Mouse (Mus musculus): Measurements from ENCODE around the gene Prkg1. TPM values are rescaled to one million over a fixed set of nuclear protein-coding genes. Genes with fewer than 3 reads are reported as not detected.

The Prkg1 gene
- total and polyA plus RNA-seq, 3 experiments, result not detected

- Histone ChIP-seq H3K9ac (ENCODE audit: control insufficient read depth, low read depth, low read length, poor library complexity, severe bottlenecking) (no peak overlapping the region), H3K27me3 (ENCODE audit: control insufficient read depth in 1 of 2, insufficient read depth in 2 of 2, low read length in 2 of 2) (no peaks in the 10 kb centered on the region), H3K4me1 (ENCODE audit: control insufficient read depth in 1 of 2, insufficient read depth in 2 of 2, low read length in 2 of 2) (no peaks in the 10 kb centered on the region), H3K79me2 (ENCODE audit: control insufficient read depth, insufficient read depth, low read length, poor library complexity) (no peaks in the 10 kb centered on the region), H3K9me3 (replicated peaks; ENCODE audit: insufficient read depth, low read length) (no peaks in the 10 kb centered on the region), H3K36me3 (ENCODE audit: control insufficient read depth in 1 of 2, insufficient read depth in 2 of 2, low read length in 2 of 2) (no peaks in the 10 kb centered on the region), H3K27ac (ENCODE audit: control insufficient read depth, low read depth, low read length) (no peak overlapping the region), H3K4me3 (ENCODE audit: control insufficient read depth in 1 of 2, insufficient read depth in 1 of 2, low read depth in 2 of 2, low read length in 2 of 2) (no peak overlapping the region)
- no peak for DNase-seq (ENCODE audit: low read depth, low spot score)
- TF ChIP-seq MAX (IDR thresholded peaks at IDR 0.05; ENCODE audit: low read length), result no peak
- no peak for TF ChIP-seq POLR2AphosphoS5 (IDR thresholded peaks at IDR 0.05; ENCODE audit: borderline replicate concordance, low read depth, low read length)
- TF ChIP-seq RCOR1 (IDR thresholded peaks at IDR 0.05; ENCODE audit: low read depth, low read length), result no peak
- TF ChIP-seq HCFC1 (IDR thresholded peaks at IDR 0.05; ENCODE audit: low read depth, low read length), result no peak
Observed at GRCm38 (mm10) chr19:31616830-31617229, 148.0 kb downstream of the Prkg1 start.

DNA sequence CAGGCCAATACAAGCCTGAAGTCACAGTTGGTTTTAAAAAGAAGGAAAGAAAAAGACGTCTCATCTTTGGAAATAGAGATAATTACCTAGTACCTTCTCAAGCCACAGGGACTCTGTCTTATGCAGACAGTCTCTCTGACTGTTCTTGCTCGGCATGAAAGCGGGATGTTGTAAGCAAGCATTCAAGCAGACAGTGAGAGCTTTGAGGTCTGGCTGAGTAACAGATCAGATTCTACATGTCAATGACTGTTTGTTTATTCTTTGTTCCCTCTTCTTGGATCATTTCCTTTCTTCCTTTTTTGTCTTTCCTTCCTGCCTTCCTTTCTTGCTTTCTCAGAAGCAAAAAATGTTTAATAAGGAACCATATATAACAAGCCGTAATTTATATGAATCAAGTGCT lies 148.7 kb downstream of the Prkg1 start:
- H3K36me3 ChIP-seq (ENCODE audit: control insufficient read depth in 1 of 2, insufficient read depth in 2 of 2, low read length in 2 of 2), result no peaks in the 10 kb centered on the region
- H3K27ac ChIP-seq (ENCODE audit: control insufficient read depth, low read depth, low read length), result no peak overlapping the region
- no peak overlapping the region for H3K4me3 ChIP-seq (ENCODE audit: control insufficient read depth in 1 of 2, insufficient read depth in 1 of 2, low read depth in 2 of 2, low read length in 2 of 2)
- TF ChIP-seq SIN3A (IDR thresholded peaks at IDR 0.05; ENCODE audit: low read length) (no peak), ZMIZ1 (IDR thresholded peaks at IDR 0.05; ENCODE audit: low read depth, low read length) (no peak), MYB (IDR thresholded peaks at IDR 0.05; ENCODE audit: low read depth, low read length) (no peak), RCOR1 (IDR thresholded peaks at IDR 0.05; ENCODE audit: low read depth, low read length) (no peak), MEF2A (IDR thresholded peaks at IDR 0.05; ENCODE audit: extremely low read depth, insufficient replicate concordance, low read depth, low read length, poor library complexity, severe bottlenecking) (no peak), ZC3H11A (IDR thresholded peaks at IDR 0.05; ENCODE audit: low read depth, low read length) (no peak)
- no peaks in the 10 kb centered on the region for H3K4me1 ChIP-seq (ENCODE audit: control insufficient read depth in 1 of 2, insufficient read depth in 2 of 2, low read length in 2 of 2)
- no peaks in the 10 kb centered on the region for H3K27me3 ChIP-seq (ENCODE audit: control insufficient read depth in 1 of 2, insufficient read depth in 2 of 2, low read length in 2 of 2)
- H3K9me3 ChIP-seq (replicated peaks; ENCODE audit: insufficient read depth, low read length), result no peaks in the 10 kb centered on the region
- no peaks in the 10 kb centered on the region for H3K79me2 ChIP-seq (ENCODE audit: control insufficient read depth, insufficient read depth, low read length, poor library complexity)
- no peak for DNase-seq (ENCODE audit: low read depth, low spot score)
- H3K9ac ChIP-seq (ENCODE audit: control insufficient read depth, low read depth, low read length, poor library complexity, severe bottlenecking), result no peak overlapping the region

DNA sequence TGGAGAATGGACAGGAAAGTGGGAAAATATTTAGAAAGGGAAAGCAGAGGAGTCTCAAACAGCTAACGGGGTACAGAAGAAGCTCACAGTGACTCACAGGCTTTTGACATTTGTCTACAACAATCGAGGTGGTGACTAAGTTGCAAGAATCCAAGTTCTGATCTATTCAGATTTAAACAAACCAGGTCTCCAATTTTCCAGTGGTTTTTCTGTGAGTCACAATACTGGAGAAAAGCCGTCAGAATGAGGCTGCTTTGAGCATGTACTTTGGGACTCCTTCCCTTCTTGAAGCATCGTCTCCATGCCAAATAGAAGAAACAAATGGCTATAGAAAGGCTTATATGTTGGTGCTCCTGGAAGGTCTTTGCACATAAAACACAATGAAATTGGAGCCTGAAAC lies 151.7 kb downstream of the Prkg1 start:
- no peaks in the 10 kb centered on the region for H3K36me3 ChIP-seq (ENCODE audit: control insufficient read depth in 1 of 2, insufficient read depth in 2 of 2, low read length in 2 of 2)
- no peak for DNase-seq (ENCODE audit: low read depth, low spot score)

More for the DNA sequence above, 151.7 kb downstream of the Prkg1 start:
- no peaks in the 10 kb centered on the region for H3K27me3 ChIP-seq (ENCODE audit: control insufficient read depth in 1 of 2, insufficient read depth in 2 of 2, low read length in 2 of 2)
- H3K4me3 ChIP-seq (ENCODE audit: control insufficient read depth in 1 of 2, insufficient read depth in 1 of 2, low read depth in 2 of 2, low read length in 2 of 2), result no peak overlapping the region
- no peaks in the 10 kb centered on the region for H3K79me2 ChIP-seq (ENCODE audit: control insufficient read depth, insufficient read depth, low read length, poor library complexity)
- no peaks in the 10 kb centered on the region for H3K9me3 ChIP-seq (replicated peaks; ENCODE audit: insufficient read depth, low read length)
- H3K4me1 ChIP-seq (ENCODE audit: control insufficient read depth in 1 of 2, insufficient read depth in 2 of 2, low read length in 2 of 2), result no peaks in the 10 kb centered on the region
- TF ChIP-seq RCOR1 (IDR thresholded peaks at IDR 0.05; ENCODE audit: low read depth, low read length) (no peak), JUND (IDR thresholded peaks at IDR 0.05; ENCODE audit: low read depth, low read length) (no peak), TCF12 (IDR thresholded peaks at IDR 0.05; ENCODE audit: low read depth, low read length) (no peak), GABPA (IDR thresholded peaks at IDR 0.05; ENCODE audit: low read depth, low read length) (no peak), NELFE (IDR thresholded peaks at IDR 0.05; ENCODE audit: low read depth, low read length) (no peak), ZKSCAN1 (IDR thresholded peaks at IDR 0.05; ENCODE audit: low read depth, low read length) (no peak), GATA1 (IDR thresholded peaks at IDR 0.05; ENCODE audit: low read depth, low read length) (no peak), ELF1 (IDR thresholded peaks at IDR 0.05; ENCODE audit: low read depth, low read length) (no peak), TBP (IDR thresholded peaks at IDR 0.05; ENCODE audit: low read depth, low read length) (no peak), CHD2 (IDR thresholded peaks at IDR 0.05; ENCODE audit: low read length) (no peak), CHD1 (IDR thresholded peaks at IDR 0.05; ENCODE audit: low read depth, low read length) (no peak)
- H3K9ac ChIP-seq (ENCODE audit: control insufficient read depth, low read depth, low read length, poor library complexity, severe bottlenecking), result no peak overlapping the region
- H3K27ac ChIP-seq (ENCODE audit: control insufficient read depth, low read depth, low read length), result no peak overlapping the region

All from MEL (cell line).